Mouse (Mus musculus) ES-CJ7 (cell line): ENCODE data around the gene Ly6g.
"Not testable (repeated sequence)": the region's sequence is repeated elsewhere in the genome, so short reads cannot be mapped to it uniquely, and the experiment has no call there.

Source experiments
- DNase-seq: peaks from one replicate; pipeline ENCODE4 v3.0.0; 2011; ENCODE audit warnings: low read depth, low spot score

The Ly6g gene

DNA sequence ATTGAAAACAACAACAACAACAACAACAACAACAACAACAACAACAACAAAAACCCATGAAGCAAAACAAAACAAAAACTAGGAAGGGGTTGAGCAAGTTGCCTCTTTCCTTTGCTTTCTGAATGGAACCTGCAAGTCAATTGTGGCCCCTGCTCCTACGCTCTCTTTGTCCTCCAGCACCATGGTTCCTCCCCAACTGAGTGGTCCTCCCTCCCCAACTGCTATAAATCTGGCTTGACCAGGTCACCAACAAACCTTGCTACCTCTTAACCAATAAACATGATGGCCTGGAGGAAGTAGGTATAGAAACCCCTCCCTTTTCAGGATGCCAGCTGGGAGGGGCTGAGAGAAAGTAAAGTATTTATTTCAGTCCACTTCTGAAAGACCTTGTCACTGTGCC, at the start of gene Ly6g:
Ly6g (plus strand) TSS at position 301 of the 400 bp plus-strand sequence.
- no peak for DNase-seq

DNA sequence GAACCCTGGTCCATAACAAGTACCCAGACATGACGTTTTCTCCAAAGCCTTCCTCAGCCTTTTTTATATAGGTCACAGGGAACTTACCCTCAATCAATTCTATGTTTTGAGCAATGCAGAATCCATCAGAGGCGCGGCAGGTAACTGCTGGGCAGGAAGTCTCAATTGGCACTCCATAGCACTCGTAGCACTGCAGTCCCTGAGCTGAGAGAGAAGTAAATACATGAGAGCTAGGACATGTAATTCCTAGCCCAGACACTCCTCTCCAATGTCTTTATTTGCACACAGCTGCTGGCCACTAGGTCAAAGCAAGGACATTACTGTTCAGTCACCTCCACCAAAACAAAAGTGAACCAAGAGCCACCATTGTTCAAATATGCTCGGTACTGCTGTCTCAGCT, 44.6 kb upstream of the Ly6g start:
- not testable (repeated sequence) for DNase-seq

DNA sequence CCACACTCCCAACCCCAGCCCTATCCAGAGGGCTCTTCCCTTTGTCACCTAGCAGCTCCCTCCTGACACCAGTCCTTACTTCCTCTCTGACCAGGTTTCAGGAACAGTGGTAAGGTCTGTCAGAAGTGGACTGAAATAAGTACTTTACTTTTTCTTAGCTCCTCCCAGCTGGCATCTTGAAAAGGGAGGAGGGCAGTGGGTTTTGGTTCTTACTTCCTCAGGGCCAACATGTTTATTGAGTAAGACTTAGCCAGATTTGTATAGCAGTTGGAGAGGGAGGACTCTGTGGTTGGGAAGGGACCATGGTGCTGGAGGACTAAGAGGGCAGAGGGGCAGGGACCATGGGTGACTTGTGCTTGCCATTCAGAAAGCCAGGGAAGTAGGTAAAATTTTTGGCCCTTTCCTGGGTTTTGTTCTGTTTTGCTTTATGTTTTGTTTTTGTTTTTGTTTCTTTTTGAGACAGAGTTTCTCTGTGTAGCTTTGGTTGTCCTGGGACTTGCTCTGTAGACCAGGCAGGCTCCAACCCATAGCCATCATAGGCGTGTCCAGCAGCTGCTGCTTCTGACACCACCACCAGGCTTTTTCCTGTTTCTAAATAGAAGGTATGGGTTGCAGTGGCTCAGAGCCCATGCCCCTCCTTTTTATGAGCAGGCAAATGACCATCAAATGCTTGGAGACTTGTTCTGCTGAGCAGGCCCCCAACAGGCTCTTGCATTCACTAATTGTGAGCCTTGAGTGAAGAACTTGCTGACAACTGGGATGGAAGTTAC, 43.0 kb upstream of the Ly6g start, which contains the start of gene Ly6c2:
Ly6c2 (minus strand) TSS at position 110 of the 770 bp plus-strand sequence.
- DNase-seq: not testable (repeated sequence)

DNA sequence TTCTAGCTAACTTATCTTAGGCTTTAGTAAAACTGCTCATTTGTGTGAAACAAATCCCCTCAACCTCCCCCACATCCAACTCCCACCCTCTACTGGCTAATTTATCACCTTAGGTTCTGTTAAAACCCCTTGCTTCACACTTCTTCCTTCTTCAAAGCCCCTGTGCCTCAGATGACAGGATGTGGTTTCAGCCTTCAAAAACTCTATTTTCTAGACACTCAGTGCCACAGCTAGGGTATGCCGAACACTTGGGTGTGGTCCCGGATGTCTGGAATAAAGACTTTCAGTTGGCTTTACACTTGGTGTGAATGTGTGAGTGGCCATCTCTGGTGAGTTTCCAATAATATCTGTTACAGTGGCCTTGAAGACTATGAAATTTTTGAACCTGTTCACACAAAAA, 38.5 kb upstream of the Ly6g start:
- no peak for DNase-seq

DNA sequence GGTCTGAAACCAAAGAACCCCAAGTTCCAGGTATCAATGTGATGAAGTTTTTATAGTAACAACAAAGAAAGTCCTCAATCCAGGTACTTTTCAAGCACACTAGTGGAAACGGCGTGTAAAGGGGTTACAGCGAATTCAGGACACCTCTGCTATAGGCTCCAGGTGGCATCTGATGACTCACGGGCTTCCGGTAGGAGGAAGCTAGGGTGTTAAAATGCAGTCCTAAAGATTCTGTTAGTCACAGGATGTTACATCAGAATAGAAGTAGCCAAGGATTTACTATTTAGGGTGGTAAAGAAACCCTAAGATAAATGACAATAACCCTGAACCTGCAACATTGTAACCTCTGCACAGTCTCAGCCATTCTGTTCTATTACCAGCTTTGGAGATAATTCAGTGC, 37.6 kb upstream of the Ly6g start:
- DNase-seq: not testable (repeated sequence)

DNA sequence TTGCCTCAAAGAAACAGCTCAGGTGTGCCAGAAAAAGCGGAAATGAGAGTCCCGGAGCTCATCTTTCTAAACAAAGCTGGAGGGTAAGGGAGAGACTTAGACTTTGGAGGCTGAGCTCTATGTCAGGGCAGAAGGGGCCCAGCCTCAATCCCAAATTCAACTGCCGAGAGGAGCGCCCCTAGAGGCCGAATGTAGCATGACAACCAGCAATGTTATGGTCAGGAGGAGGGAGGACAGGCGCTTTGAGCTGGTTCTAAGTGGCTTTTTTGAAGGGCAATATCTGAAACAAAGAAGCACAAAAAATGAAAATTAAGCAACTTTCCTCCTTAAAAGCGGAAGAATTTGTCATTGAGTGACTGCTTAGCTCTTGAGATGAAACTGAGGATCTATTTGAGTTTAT, 36.3 kb upstream of the Ly6g start:
- peak; percentile 64 for DNase-seq

DNA sequence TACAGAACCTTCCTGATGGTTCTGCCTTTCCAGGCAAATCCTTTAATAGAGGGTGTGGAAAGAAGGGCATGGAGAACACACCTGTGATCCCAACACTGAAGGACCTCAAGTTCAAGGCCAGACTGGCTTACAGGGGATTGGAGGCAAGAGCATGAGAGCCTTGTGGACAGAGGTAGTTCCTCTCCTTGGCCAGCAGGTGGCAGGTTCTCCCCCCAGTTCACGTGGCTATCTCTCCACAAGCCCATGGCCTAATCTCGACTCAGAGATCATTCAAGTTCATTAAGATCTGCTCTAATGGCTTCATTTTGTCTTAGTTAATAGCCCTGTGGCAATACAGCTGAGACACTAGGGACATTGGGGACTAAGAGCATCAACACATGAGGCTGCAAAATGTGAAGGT, 35.0 kb upstream of the Ly6g start:
- peak; percentile 66 for DNase-seq

DNA sequence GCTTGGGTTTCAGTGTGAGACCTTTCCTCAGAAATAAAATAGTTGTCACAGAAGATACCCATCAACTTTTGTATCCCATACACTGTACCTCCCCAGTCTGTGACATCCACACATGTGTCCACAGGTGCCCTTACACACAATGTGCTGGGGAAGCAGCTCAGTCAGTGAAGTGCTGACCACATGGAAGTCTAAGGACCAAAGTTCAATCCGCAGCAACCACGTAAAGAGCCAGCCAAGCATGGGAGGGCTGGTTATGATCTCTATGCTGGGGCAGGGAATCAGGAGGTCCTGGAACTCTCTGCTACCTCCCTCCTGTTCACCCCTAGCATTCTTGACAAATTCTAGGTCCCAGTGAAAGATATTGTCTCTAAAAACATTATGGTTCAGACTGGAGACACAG, 22.7 kb upstream of the Ly6g start:
- DNase-seq: not testable (repeated sequence)

DNA sequence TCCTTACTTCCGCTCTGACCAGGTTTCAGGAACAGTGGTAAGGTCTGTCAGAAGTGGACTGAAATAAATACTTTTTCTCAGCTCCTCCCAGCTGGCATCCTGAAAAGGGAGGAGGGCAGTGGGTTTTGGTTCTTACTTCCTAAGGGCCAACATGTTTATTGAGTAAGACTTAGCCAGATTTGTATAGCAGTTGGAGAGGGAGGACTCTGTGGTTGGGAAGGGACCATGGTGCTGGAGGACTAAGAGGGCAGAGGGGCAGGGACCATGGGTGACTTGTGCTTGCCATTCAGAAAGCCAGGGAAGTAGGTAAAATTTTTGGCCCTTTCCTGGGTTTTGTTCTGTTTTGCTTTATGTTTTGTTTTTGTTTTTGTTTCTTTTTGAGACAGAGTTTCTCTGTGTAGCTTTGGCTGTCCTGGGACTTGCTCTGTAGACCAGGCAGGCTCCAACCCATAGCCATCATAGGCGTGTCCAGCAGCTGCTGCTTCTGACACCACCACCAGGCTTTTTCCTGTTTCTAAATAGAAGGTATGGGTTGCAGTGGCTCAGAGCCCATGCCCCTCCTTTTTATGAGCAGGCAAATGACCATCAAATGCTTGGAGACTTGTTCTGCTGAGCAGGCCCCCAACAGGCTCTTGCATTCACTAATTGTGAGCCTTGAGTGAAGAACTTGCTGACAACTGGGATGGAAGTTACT, 19.8 kb upstream of the Ly6g start:
- DNase-seq: not testable (repeated sequence)

DNA sequence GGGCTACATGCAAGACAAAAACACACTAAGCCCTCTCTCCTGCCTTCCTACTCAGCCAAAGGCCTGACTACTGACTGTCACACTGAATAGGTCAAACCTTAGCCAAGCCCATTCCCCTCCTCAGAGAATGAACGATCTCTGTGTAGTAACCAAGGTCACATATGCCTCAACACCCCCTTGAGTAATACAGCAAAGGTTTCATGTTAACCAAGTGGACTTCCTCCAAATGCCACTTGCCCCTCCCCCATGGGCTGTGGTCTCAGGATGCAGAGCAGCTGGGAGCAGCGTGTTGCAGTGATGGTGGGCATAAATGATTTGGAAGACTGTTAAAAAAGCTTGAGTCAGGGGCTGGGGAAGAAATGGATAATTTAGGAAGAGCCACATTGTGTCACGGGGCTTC, 17.3 kb upstream of the Ly6g start:
- DNase-seq: not testable (repeated sequence)

DNA sequence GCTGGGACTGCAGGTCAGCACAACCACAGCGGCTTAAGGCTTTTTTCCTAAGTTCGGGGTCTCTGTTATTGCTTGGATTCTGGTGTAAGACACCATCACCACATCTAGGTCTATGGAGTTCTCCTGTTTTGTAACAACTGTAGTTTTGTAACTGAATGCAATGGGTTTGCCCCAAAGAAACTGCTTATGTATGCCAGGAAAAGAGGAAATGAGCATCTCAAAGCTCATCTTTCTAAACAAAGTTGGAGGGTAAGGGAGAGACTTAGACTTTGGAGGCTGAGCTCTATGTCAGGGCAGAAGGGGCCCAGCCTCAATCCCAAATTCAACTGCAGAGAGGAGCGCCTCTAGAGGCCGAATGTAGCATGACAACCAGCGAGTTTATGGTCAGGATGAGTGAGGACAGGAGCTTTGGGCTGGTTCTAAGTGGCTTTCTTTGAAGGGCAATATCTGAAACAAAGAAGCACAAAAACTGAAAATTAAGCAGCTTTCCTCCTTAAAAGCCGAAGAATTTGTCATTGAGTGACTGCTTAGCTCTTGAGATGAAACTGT, 13.2 kb upstream of the Ly6g start:
- DNase-seq: peak; percentile 54

DNA sequence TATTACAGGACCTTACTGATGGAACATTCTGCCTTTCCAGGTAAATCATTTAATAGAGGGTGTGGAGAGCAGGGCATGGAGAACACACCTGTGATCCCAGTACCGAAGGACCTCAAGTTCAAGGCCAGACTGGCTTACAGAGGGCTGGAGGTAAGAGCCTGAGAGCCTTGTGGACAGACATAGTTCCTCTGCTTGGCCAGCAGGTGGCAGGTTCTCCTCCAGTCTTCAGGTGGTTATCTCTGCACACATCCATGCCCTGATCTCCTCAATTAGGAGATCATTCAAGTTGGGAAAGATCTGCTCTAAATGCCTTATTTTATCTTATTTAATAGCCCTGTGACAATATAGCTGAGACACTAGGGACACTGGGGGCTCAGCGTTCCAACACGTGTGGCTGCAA, 11.3 kb upstream of the Ly6g start:
- peak; percentile 43 for DNase-seq

DNA sequence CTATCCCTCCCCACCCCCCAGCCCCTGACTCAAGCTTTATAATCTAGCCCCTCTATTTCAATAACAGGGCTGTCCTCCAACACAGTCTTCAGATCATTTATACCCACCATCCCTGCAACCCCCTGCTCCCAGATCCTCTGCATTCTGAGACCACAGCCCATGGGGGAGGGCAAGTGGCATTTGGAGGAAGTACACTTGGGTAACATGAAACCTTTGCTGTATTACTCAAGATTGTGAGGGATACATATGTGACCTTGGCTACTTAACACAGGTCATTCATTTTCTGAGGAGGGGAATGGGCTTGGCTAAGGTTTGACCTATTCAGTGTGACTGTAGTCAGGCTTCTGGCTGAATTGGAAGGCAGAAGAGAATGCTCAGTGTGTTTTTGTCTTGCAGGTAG, 2.0 kb upstream of the Ly6g start:
- no peak for DNase-seq

DNA sequence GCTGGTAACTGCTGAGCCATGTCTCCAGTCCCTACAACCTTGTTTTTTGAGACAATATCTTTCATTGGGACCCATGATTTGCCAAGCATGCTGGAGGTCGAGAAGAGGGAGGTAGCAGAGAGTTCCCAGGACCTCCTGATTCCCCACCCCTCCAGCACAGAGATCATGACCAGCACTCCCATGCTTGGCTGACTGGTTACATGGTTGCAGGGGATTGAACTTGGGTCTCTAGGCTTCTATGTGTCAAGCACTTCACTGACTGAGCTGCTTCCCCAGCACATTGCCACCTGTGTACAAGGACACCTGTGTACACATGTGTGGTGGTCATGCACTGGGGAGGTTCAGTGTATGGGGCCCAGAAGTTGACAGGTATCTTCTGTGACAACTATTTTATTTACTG, 2.6 kb downstream of the Ly6g start:
- DNase-seq: no peak

DNA sequence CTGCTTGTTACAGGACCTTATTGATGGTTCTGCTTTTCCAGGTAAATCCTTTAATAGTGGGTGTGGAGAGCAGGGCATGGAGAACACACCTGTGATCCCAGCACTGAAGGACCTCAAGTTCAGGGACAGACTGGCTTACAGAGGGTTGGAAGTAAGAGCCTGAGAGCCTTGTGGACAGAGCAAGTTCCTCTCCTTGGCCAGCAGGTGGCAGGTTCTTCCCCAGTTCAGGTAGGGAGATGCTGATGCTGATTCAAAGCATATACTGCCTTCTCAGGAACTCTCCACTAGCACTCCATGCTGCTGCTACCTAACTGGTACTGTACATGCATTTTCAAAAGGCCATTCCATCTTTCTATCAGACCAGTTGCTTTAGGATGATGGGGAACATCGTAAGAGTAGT, 20.5 kb downstream of the Ly6g start:
- DNase-seq: peak; percentile 65

DNA sequence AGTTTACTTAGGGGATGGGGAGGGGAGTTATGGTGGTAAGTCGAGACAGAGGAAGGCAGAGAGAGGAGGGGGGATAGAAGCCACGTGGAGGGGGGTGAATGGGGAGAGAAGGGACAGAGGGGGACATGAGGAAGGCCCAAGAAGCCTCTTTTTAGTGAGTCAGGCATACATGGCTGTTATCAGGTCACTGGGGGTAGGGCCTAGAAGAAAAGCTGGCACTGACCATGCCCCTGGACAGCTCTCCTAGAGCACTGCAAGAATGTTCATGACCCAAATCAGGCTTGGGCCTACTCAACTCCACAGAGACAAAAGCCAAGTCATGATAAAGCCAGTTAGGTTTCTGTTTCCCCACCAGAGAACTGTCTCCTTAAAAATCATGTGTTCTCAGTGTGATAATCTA, 31.3 kb downstream of the Ly6g start:
- DNase-seq: no peak

DNA sequence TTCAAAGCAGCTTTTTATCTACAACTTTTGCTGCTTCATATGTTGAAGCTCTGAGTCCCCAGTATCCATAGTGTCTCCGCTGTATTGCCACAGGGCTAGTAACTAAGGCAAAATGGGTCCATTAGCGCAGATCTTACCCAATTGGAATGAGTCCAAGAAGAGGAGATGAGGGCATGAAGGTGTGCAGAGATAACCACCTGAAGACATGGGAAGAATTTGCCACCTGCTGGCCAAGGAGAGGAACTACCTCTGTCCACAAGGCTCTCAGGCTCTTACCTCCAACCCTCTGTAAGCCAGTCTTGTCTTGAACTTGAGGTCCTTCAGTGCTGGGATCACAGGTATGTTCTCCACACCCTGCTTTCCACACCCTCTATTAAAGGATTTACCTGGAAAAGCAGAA, 34.1 kb downstream of the Ly6g start:
- DNase-seq: peak; percentile 59

DNA sequence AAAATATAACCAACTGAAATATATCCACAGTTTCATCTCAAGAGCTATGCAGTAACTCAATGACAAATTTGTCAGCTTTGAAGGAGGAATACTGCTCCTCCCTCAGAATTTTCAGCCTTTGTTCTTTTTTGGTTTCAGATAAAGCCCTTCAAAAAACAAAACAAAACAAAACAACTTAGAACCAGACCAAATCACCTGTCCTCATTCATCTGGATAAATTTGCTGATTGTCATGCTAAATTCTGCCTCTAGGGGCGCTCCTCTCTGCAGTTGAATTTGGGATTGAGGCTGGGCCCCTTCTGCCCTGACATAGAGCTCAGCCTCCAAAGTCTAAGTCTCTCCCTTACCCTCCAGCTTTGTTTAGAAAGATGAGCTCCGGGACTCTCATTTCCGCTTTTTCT, 35.5 kb downstream of the Ly6g start:
- DNase-seq: peak; percentile 8
